Mouse (Mus musculus): Measurements from ENCODE around the gene Zranb3. TPM values are rescaled to one million over a fixed set of nuclear protein-coding genes. Genes with fewer than 3 reads are reported as not detected.
"Not testable (repeated sequence)": the region's sequence is repeated elsewhere in the genome, so short reads cannot be mapped to it uniquely, and the experiment has no call there.

Gene Zranb3
- polyA plus RNA-seq, 1 experiment from 2014 or later: 10.2 TPM

DNA sequence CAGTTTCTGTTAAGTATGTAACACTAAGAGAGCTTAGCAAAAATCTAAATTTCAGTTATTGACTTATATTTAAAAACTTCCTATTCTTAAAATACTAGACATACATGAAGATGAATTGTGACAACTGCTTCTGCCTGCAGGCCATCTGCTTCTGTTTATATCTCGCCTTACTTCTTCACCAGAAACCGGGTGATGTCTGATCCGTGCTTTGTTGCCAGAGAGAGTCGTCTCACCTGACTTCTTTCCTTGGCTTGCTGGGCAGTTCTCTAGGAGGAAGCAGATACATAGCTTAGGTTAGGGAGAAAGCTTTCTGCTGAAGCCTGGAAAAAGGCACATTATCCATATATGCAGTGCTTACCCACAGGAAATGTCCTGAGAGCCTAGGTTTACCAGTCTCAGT is 148.0 kb downstream of the Zranb3 start:
- WGBS: 47% methylated on average over 4 of the region's 4 CpGs
- H3K9me3 ChIP-seq (ENCODE audit: control insufficient read depth, low read depth, low read length): no peaks in the 10 kb centered on the region
- no peaks in the 10 kb centered on the region for H3K36me3 ChIP-seq (ENCODE audit: control insufficient read depth, insufficient read depth, low read length)

DNA sequence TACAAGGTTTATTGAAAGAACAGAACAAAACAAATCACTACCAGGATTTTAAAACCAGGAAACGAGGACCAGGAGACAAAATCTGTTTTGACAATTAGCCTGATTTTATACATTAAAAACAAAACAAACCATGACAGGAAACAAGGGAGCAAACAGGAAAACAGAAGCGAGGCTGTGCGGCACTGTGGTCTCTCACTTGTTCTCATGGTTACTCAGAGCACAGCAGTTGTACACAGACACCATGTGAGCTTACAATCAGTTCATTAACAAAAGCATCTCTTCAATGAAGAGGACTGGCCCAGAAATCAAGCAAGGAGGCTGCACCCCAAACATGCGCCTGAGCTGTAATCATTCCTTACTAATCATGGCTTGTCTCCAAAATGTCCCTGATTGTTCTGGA is 148.6 kb downstream of the Zranb3 start:
- H3K4me3 ChIP-seq (ENCODE audit: low read depth, low read length); H3K36me3 ChIP-seq (ENCODE audit: control insufficient read depth, insufficient read depth, low read length); ATAC-seq (ENCODE audit: insufficient number of reproducible peaks, insufficient read depth, low FRiP score, low read depth); H3K4me2 ChIP-seq (replicated peaks; ENCODE audit: low read depth, low read length); H3K9me3 ChIP-seq (ENCODE audit: control insufficient read depth, low read depth, low read length); H3K9ac ChIP-seq (replicated peaks; ENCODE audit: low read depth, low read length); H3K27me3 ChIP-seq (ENCODE audit: control insufficient read depth, insufficient read depth, low read length); H3K4me1 ChIP-seq (ENCODE audit: control insufficient read depth, insufficient read depth, low read length); H3K27ac ChIP-seq (ENCODE audit: low read length): not testable (repeated sequence)
- 85% methylated on average over 4 of the region's 4 CpGs for WGBS

More for the DNA sequence above, 148.0 kb downstream of the Zranb3 start:
- no peak overlapping the region for H3K27ac ChIP-seq (ENCODE audit: low read length)
- no peak overlapping the region for H3K9ac ChIP-seq (replicated peaks; ENCODE audit: low read depth, low read length)
- no peak for ATAC-seq (ENCODE audit: insufficient number of reproducible peaks, insufficient read depth, low FRiP score, low read depth)
- no peaks in the 10 kb centered on the region for H3K4me1 ChIP-seq (ENCODE audit: control insufficient read depth, insufficient read depth, low read length)
- no peak overlapping the region for H3K4me3 ChIP-seq (ENCODE audit: low read depth, low read length)
- no peaks in the 10 kb centered on the region for H3K27me3 ChIP-seq (ENCODE audit: control insufficient read depth, insufficient read depth, low read length)
- no peak overlapping the region for H3K4me2 ChIP-seq (replicated peaks; ENCODE audit: low read depth, low read length)

DNA sequence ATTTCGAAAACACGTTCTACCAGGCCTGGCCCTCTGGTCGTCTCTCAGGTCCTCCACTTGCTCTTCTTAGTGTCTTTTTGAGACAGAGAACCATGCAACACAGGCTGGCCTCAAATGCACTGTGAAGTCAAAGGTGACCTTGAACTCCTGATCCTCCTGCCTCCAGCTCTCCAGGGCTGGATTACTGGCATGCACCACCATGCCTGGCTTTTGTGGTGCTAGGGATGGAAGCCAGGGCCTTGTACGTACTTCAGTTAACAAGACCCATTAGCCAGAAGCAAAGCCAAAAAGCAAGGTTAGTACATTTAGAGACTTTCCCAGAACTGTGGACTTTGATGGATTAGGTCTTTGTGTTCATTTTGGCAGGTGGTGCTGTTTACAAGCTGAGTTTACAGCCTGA is 150.6 kb downstream of the Zranb3 start:
- WGBS: 81% methylated on average over 4 of the region's 4 CpGs
- no peak for ATAC-seq (ENCODE audit: insufficient number of reproducible peaks, insufficient read depth, low FRiP score, low read depth)

DNA sequence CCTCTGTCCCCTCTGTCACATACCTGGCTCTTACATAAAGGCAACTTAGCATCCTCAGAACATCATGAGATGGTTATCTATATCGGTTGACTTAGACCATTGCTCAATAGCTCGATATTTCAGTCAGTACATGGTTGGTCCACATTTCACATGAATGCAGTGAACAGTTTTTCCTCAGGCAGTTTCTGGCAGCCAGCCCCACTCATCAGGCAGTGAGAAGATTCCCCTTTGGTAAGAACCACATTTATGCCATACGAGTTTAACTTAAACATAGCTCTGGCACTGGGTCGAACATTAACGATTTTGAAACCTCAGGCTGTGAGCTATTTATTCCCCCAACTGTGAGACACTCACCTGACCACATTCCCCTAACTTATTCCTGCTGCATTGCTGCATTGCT is 154.1 kb downstream of the Zranb3 start:
- no peaks in the 10 kb centered on the region for H3K9me3 ChIP-seq (ENCODE audit: control insufficient read depth, low read depth, low read length)
- no peak overlapping the region for H3K4me3 ChIP-seq (ENCODE audit: low read depth, low read length)
- H3K27ac ChIP-seq (ENCODE audit: low read length): no peak overlapping the region
- ATAC-seq (ENCODE audit: insufficient number of reproducible peaks, insufficient read depth, low FRiP score, low read depth): no peak
- H3K27me3 ChIP-seq (ENCODE audit: control insufficient read depth, insufficient read depth, low read length): no peaks in the 10 kb centered on the region
- WGBS: 85% methylated on average over 5 of the region's 5 CpGs
- H3K4me1 ChIP-seq (ENCODE audit: control insufficient read depth, insufficient read depth, low read length): 0 out of 2 replicates have a peak, but pooled peaks cover 3% of the 10 kb centered on the region
- H3K36me3 ChIP-seq (ENCODE audit: control insufficient read depth, insufficient read depth, low read length): no peaks in the 10 kb centered on the region
- H3K9ac ChIP-seq (replicated peaks; ENCODE audit: low read depth, low read length): no peak overlapping the region
- no peak overlapping the region for H3K4me2 ChIP-seq (replicated peaks; ENCODE audit: low read depth, low read length)

More for the DNA sequence above, 150.6 kb downstream of the Zranb3 start:
- Histone ChIP-seq H3K4me2 (replicated peaks; ENCODE audit: low read depth, low read length) (no peak overlapping the region), H3K36me3 (ENCODE audit: control insufficient read depth, insufficient read depth, low read length) (no peaks in the 10 kb centered on the region), H3K27ac (ENCODE audit: low read length) (no peak overlapping the region), H3K9ac (replicated peaks; ENCODE audit: low read depth, low read length) (no peak overlapping the region), H3K9me3 (ENCODE audit: control insufficient read depth, low read depth, low read length) (no peaks in the 10 kb centered on the region), H3K27me3 (ENCODE audit: control insufficient read depth, insufficient read depth, low read length) (no peaks in the 10 kb centered on the region), H3K4me3 (ENCODE audit: low read depth, low read length) (no peak overlapping the region), H3K4me1 (ENCODE audit: control insufficient read depth, insufficient read depth, low read length) (no peaks in the 10 kb centered on the region)

DNA sequence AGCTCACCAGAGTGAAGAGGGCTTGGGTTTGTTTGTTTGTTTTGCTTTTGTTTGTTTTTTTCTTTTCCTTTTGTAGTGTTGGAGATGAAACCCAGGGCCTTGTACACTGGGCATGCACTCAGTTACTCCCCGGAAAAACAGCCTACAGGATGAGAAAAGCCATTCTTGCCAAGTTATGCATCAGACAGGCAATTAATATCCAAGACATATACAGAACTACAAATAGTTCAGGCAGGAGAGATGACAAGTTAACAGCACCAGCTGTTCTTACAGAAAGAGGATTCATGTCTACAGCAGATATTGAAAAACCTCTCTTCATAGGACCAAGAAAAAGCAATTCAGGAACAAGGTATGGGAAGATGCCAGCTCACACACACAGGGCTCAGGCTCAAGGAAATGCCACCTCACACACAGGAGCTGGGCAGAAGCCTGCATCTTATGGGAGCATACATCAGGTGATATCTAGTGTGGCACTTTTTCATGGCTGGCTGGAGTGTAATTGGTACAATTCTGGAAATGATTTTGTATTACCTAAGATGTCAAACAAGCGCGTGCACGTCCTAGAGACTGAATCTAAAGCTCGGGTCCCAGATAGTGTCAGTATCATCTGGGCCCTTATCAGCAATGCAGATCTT is 156.1 kb downstream of the Zranb3 start:
- H3K27ac ChIP-seq (ENCODE audit: low read length): 0 out of 2 replicates have a peak overlapping the region, but pooled peaks have one; percentile 23
- no peaks in the 10 kb centered on the region for H3K27me3 ChIP-seq (ENCODE audit: control insufficient read depth, insufficient read depth, low read length)
- H3K4me3 ChIP-seq (ENCODE audit: low read depth, low read length): no peak overlapping the region
- WGBS: 67% methylated on average over 5 of the region's 5 CpGs
- H3K9ac ChIP-seq (replicated peaks; ENCODE audit: low read depth, low read length): no peak overlapping the region
- no peaks in the 10 kb centered on the region for H3K9me3 ChIP-seq (ENCODE audit: control insufficient read depth, low read depth, low read length)
- ATAC-seq (ENCODE audit: insufficient number of reproducible peaks, insufficient read depth, low FRiP score, low read depth): no peak
- H3K36me3 ChIP-seq (ENCODE audit: control insufficient read depth, insufficient read depth, low read length): peaks cover 11% of the 10 kb centered on the region
- 0 out of 2 replicates have a peak, but pooled peaks cover 3% of the 10 kb centered on the region for H3K4me1 ChIP-seq (ENCODE audit: control insufficient read depth, insufficient read depth, low read length)
- H3K4me2 ChIP-seq (replicated peaks; ENCODE audit: low read depth, low read length): no peak overlapping the region

DNA sequence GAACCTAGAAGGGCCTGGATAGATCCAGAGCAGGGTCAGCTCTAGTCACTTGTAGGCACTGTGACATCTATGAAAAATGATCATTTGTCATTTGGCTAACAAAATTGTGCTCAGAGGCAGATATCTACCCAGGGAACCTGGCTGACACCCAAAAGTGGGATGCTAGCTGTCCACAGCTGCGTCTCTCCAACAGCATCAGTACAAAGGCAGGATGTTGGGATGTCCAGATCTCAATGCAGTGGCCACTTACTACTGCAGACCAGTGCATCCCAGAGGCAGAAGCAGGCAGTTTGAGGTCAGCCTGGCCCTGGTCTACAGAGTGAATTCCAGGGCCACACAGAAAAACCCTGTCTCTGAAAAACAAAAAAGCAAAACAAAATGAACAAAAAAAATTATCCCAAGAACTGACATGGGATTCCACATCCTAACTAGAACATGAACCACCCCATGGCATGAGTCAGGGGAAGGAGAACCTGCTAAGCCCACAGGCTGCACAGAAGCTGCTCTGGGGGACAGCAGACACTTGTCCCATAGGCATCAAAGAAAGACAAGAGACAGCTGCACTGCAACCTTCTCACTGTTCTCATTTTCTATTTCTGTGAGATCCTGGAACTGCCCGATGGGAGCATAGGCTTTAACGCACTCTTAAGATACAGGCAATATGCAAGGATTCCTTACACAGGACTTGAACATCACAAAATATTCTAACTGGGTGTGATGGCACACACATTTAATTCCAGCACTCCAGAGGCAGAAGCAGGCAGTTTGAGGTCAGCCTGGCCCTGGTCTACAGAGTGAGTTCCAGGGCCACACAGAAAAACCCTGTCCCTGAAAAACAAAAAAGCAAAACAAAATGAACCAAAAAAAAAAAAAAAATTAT is 156.9 kb downstream of the Zranb3 start:
- H3K4me2 ChIP-seq (replicated peaks; ENCODE audit: low read depth, low read length): no peak overlapping the region
- H3K4me1 ChIP-seq (ENCODE audit: control insufficient read depth, insufficient read depth, low read length): 0 out of 2 replicates have a peak, but pooled peaks cover 3% of the 10 kb centered on the region
- WGBS: 57% methylated on average over 3 of the region's 3 CpGs
- H3K9ac ChIP-seq (replicated peaks; ENCODE audit: low read depth, low read length): no peak overlapping the region
- no peaks in the 10 kb centered on the region for H3K9me3 ChIP-seq (ENCODE audit: control insufficient read depth, low read depth, low read length)
- no peak overlapping the region for H3K4me3 ChIP-seq (ENCODE audit: low read depth, low read length)
- ATAC-seq (ENCODE audit: insufficient number of reproducible peaks, insufficient read depth, low FRiP score, low read depth): no peak
- no peaks in the 10 kb centered on the region for H3K27me3 ChIP-seq (ENCODE audit: control insufficient read depth, insufficient read depth, low read length)
- peaks cover 11% of the 10 kb centered on the region for H3K36me3 ChIP-seq (ENCODE audit: control insufficient read depth, insufficient read depth, low read length)
- H3K27ac ChIP-seq (ENCODE audit: low read length): 0 out of 2 replicates have a peak overlapping the region, but pooled peaks have one; percentile 23

DNA sequence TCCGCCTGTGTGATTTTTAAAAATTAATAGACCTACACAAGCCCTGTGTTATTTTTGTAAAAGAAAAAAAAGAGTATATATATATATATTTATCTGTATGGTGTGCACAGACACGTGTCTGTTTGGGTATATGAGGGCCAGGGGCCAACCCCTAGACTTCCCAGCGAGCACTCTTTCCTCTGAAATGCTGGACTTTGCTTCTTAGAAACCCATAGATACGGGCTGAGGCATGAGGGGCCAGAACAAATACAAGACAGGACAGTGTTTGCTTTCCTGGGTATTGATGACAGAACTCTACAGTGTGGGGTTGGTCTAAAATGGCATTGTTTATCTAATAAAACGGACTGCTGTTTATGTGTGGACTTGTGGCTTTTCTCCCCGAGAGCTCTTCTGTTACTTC is 159.3 kb downstream of the Zranb3 start:
- no peak overlapping the region for H3K4me2 ChIP-seq (replicated peaks; ENCODE audit: low read depth, low read length)
- H3K4me1 ChIP-seq (ENCODE audit: control insufficient read depth, insufficient read depth, low read length): 0 out of 2 replicates have a peak, but pooled peaks cover 3% of the 10 kb centered on the region
- no peak overlapping the region; the same call in 1 of the 2 replicates for H3K27ac ChIP-seq (ENCODE audit: low read length)
- whole genome bisulfite sequencing: 47% methylated on average over 6 of the region's 6 CpGs
- H3K9me3 ChIP-seq (ENCODE audit: control insufficient read depth, low read depth, low read length): peaks cover 8% of the 10 kb centered on the region; the same call in 1 of the 2 replicates
- H3K9ac ChIP-seq (replicated peaks; ENCODE audit: low read depth, low read length): no peak overlapping the region
- H3K27me3 ChIP-seq (ENCODE audit: control insufficient read depth, insufficient read depth, low read length): no peaks in the 10 kb centered on the region
- H3K36me3 ChIP-seq (ENCODE audit: control insufficient read depth, insufficient read depth, low read length): peaks cover 28% of the 10 kb centered on the region
- H3K4me3 ChIP-seq (ENCODE audit: low read depth, low read length): no peak overlapping the region
- ATAC-seq (ENCODE audit: insufficient number of reproducible peaks, insufficient read depth, low FRiP score, low read depth): no peak

DNA sequence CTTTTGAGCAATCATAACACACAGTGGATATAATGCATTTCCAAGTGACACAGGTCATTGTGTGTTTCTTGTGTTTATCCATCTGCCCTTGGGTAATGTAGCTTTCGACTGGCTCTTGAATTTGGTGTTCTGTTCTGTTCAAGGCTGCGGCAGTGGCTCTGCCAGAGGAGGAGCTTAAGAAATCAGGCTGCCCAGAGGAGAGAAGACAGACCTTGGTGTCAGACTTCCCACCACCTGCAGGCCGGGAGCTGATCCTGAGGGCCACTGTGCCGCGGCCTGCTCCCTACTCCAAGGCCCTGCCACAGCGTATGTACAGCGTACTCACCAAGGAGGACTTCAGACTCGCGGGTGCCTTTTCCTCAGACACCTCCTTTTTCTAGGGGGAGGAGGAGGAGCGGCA is 160.6 kb downstream of the Zranb3 start:
- ATAC-seq (ENCODE audit: insufficient number of reproducible peaks, insufficient read depth, low FRiP score, low read depth): no peak
- H3K36me3 ChIP-seq (ENCODE audit: control insufficient read depth, insufficient read depth, low read length): peaks cover 37% of the 10 kb centered on the region
- whole genome bisulfite sequencing: 90% methylated on average over 10 of the region's 10 CpGs

More for the DNA sequence above, 160.6 kb downstream of the Zranb3 start:
- Histone ChIP-seq H3K4me2 (replicated peaks; ENCODE audit: low read depth, low read length) (no peak overlapping the region), H3K4me1 (ENCODE audit: control insufficient read depth, insufficient read depth, low read length) (0 out of 2 replicates have a peak, but pooled peaks cover 3% of the 10 kb centered on the region), H3K9me3 (ENCODE audit: control insufficient read depth, low read depth, low read length) (peaks cover 10% of the 10 kb centered on the region; the same call in 1 of the 2 replicates), H3K9ac (replicated peaks; ENCODE audit: low read depth, low read length) (no peak overlapping the region), H3K27ac (ENCODE audit: low read length) (no peak overlapping the region), H3K27me3 (ENCODE audit: control insufficient read depth, insufficient read depth, low read length) (no peaks in the 10 kb centered on the region), H3K4me3 (ENCODE audit: low read depth, low read length) (no peak overlapping the region)
